Mouse (Mus musculus) right cerebral cortex, postnatal 14 days (tissue): Measurements from ENCODE around the gene Myog.

Experiments used
- DNase-seq: peaks from one replicate; pipeline ENCODE4 v3.0.0; 2022

The Myog gene

GRCm38 (mm10) chr1:134331879-134332635, 42.3 kb downstream of the Myog start:
- DNase-seq = peak; percentile 86

- peak; percentile 83 for DNase-seq
These were observed 43.0 kb downstream of the Myog start, which contains the start of gene Ppfia4 for GRCm38 (mm10) chr1:134332770-134333271. Ppfia4 (minus strand) TSS chr1:134332928.

GRCm38 (mm10) chr1:134333371-134334110, 43.8 kb downstream of the Myog start:
- DNase-seq = no peak

- DNase-seq = no peak
These were observed 44.5 kb downstream of the Myog start for GRCm38 (mm10) chr1:134334111-134334827.

GRCm38 (mm10) chr1:134335211-134335923, 45.6 kb downstream of the Myog start:
- peak; percentile 57 for DNase-seq

GRCm38 (mm10) chr1:134335924-134336810, 46.4 kb downstream of the Myog start:
- DNase-seq = no peak

GRCm38 (mm10) chr1:134336958-134337710, 47.3 kb downstream of the Myog start:
- DNase-seq = no peak

- DNase-seq = no peak
These were observed 49.4 kb downstream of the Myog start for GRCm38 (mm10) chr1:134339162-134339561.

- no peak for DNase-seq
These were observed 50.2 kb downstream of the Myog start for GRCm38 (mm10) chr1:134339757-134340619.

- DNase-seq = no peak
These were observed 52.0 kb downstream of the Myog start for GRCm38 (mm10) chr1:134341641-134342277.
